Mouse (Mus musculus): ENCODE measurements around the gene Dgcr8.

GRCm38 (mm10) chr16:18250828-18251790 is 37.9 kb downstream of the Dgcr8 start:
- TF ChIP-seq ZC3H11A (IDR thresholded peaks at IDR 0.05; ENCODE audit: borderline replicate concordance, low read depth, low read length) = no peak
- no peak for TF ChIP-seq HCFC1 (IDR thresholded peaks at IDR 0.05; ENCODE audit: borderline replicate concordance, insufficient read depth, low read length)

All from ES-E14 (cell line).